Mouse (Mus musculus) urinary bladder, adult 18-20 months (tissue): ENCODE data around the gene Agl.

Source experiments
- DNase-seq, 2 experiments: peaks; one replicate each; pipeline ENCODE4 v3.0.0; 2022; ENCODE audit warnings: low spot score in 2 of 2, mixed read lengths in 2 of 2

Agl gene

DNA sequence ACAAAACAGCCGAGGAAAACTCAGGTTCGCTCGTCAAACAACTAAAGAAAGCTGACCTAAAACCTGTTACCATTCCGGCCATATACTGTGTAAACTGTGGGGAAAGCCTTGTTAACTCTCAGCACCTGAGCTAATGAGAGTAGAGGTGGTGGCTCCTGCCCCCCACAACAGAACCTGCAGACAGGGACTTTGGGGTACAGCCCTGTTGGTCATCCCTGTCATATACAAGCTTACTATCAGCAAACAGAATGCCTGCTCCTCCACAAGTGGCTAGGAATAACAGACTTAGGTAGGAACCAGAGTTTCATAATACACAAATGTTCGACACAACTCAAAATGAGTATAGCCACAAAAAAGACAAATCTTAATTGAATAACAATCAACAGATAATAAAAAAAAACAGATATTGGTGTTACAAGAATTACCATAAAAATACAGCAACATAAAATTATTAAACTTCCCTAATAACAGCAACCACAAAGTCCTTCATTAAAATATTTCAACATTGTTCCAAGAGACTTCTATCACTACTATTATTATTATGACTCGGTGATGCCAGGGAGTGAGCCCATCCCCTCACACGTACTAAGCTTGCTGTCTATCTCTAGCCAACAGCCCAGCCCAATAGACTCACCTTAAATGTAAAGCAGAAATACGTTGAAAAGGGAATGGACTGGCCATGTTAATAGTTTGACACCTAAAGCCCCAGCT, 112.9 kb downstream of the Agl start:
- DNase-seq = no peak

DNA sequence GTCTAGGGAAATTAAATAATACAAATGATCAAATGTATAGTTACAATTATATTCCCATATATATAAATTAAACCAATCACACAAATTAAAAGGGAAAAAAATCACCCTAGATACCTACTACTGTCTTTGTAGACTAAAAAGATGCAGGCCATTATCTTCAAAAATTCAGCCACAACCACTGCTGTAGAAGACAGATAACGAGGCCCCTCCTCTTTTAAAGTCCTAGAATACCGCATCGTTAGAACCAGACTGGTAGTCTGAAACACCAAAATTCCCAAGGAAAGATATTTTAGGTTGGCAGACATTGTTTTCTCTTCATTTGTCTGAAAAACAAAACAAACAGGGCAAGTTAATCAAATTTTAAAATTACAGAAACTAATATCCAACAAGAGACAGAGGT, 113.7 kb downstream of the Agl start:
- no peak for DNase-seq
